Mouse (Mus musculus) adrenal gland, adult 18-20 months (tissue): ENCODE results near the gene Dync1i1. TPM values are rescaled to one million over a fixed set of nuclear protein-coding genes. Genes with fewer than 3 reads are reported as not detected.

Experiments
- DNase-seq, 2 experiments: peaks; one replicate each; pipeline ENCODE4 v3.0.0; 2021 to 2022; ENCODE audit warnings: low spot score in 2 of 2
- total RNA-seq, 2 experiments: library from RNA; stranded (reverse); gene quantifications; 1 replicate in 1 of 2; 2 replicates in 1 of 2; pipeline ENCODE4 v1.2.3; 2021

Dync1i1 gene
- total RNA-seq, 2 experiments from 2014 or later: 1.2 to 1.7 TPM

GRCm38 (mm10) chr6:6046729-6047424 lies 321.4 kb downstream of the Dync1i1 start:
- DNase-seq: no peak

GRCm38 (mm10) chr6:6052696-6053095 lies 327.3 kb downstream of the Dync1i1 start:
- DNase-seq: no peak

DNA sequence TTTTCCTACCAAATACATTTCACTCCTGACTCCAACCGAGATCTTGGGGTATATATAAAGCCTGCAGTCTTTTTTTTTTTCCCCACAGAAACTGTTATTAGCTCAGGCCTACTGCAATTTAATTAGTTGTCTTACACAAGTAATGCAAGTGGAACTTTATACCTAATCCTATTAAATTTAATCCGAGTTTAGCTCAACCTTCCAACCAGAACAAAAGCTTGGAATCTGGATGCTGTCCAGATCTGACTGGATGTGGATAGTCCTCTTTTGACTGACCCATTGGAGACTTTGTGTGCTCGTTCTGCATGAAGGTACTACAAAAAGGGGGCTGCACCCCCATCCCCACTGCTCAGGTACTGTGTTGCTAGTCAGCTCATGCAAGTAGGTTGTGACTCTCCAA lies 328.5 kb downstream of the Dync1i1 start:
- DNase-seq: no peak

- no peak for DNase-seq
These were observed 333.1 kb downstream of the Dync1i1 start for GRCm38 (mm10) chr6:6058548-6058947.

GRCm38 (mm10) chr6:6067201-6067600 lies 341.8 kb downstream of the Dync1i1 start:
- no peak for DNase-seq

- no peak for DNase-seq
These were observed 344.6 kb downstream of the Dync1i1 start for GRCm38 (mm10) chr6:6070015-6070414.

GRCm38 (mm10) chr6:6071038-6071437 lies 345.6 kb downstream of the Dync1i1 start:
- no peak for DNase-seq

GRCm38 (mm10) chr6:6075940-6076447 lies 350.6 kb downstream of the Dync1i1 start:
- DNase-seq: no peak

- no peak for DNase-seq
These were observed 351.8 kb downstream of the Dync1i1 start for GRCm38 (mm10) chr6:6077234-6077633.

Other genes with a start within 250 kb of the Dync1i1 start
- gene Pdk4, start 229.3 kb upstream of the Dync1i1 start, total RNA-seq: 100 to 1,000 TPM; 290 to 1,000 TPM